Mouse (Mus musculus): ENCODE data around the gene Tcirg1. TPM values are rescaled to one million over a fixed set of nuclear protein-coding genes. Genes with fewer than 3 reads are reported as not detected.

Tcirg1 gene
- polyA plus RNA-seq, 1 experiment from 2014 or later: 42.8 TPM

DNA sequence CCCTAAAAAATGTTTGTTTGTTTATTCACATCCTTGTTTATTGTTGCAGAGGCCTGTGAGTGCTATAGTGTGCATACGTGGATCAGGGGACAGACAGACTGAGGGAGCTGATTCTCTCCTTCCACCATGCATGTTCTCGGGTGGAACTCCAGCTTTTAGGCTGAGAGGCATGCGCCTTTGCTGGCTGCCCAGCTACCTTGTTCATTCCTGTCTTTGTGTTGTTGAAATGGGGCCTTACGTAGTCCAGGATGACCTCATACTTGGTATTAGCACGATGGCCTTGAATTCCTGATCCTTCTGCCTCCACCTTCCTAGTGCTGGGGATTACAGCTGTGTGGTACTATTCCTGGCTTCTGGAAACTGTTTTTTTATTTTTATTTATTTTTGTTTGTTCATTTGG, 59.2 kb downstream of the Tcirg1 start:
- Histone ChIP-seq H3K27ac (ENCODE audit: low read depth, low read length) (no peak overlapping the region), H3K36me3 (ENCODE audit: control insufficient read depth, insufficient read depth, low read length) (no peaks in the 10 kb centered on the region), H3K9me3 (ENCODE audit: control insufficient read depth, low read length) (no peaks in the 10 kb centered on the region), H3K4me3 (ENCODE audit: low read depth, low read length) (no peak overlapping the region), H3K4me2 (no peak overlapping the region), H3K9ac (ENCODE audit: low read depth, low read length) (no peak overlapping the region), H3K27me3 (replicated peaks; ENCODE audit: control insufficient read depth, insufficient read depth, low read length) (no peaks in the 10 kb centered on the region), H3K4me1 (replicated peaks; ENCODE audit: control insufficient read depth, insufficient read depth, low read length) (peaks cover 11% of the 10 kb centered on the region)
- WGBS: 88% methylated on average over 5 of the region's 5 CpGs
- DNase-seq (ENCODE audit: low spot score) (no peak), ATAC-seq (replicated peaks; ENCODE audit: low FRiP score) (no peak)

DNA sequence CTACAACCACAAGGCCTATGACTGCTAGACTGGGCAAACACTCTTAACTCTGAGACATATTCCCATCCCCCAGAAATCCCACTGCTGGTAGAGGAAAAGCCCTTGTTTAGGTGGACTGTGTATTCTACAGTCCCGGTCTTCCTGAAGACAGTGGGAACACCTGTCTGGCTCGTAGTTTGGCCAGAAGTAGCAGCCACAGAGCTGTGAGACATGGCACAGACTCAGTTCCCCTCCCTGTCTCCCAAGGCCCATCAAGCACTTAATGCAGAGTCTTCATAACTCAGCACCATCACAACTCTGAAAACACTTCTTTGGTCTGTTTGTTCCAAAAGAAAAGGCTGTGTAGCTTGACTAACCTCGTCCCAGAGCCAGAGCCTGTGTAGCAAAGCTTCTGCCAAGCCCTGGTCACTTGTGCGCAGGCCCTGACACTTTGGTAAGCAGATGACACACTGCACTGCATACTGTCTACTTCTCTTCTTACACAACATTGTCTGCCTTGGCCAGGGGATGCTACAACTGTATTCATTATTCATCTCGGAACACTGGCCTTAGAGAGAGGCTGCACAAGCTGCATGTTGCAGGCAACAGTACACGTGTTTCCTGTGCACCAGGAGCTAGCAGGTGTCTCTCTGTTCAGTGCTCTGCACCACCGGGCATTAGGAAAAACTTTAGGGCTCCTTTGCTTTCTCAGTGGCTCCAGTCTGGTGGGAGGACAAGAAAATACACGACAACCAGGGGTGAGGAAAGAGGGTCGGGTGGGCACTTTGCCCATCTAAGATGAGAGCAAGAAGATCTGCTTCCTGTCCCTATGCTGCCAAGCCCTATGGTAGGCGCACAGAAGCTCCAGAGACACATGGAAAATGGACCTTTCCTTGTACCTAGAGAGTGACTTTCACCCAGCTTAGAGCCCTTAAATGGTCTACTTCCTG, 60.0 kb downstream of the Tcirg1 start:
- Histone ChIP-seq H3K4me1 (replicated peaks; ENCODE audit: control insufficient read depth, insufficient read depth, low read length) (peaks cover 11% of the 10 kb centered on the region), H3K4me2 (no peak overlapping the region), H3K9me3 (ENCODE audit: control insufficient read depth, low read length) (no peaks in the 10 kb centered on the region), H3K36me3 (ENCODE audit: control insufficient read depth, insufficient read depth, low read length) (no peaks in the 10 kb centered on the region), H3K27ac (ENCODE audit: low read depth, low read length) (no peak overlapping the region), H3K4me3 (ENCODE audit: low read depth, low read length) (no peak overlapping the region), H3K9ac (ENCODE audit: low read depth, low read length) (no peak overlapping the region), H3K27me3 (replicated peaks; ENCODE audit: control insufficient read depth, insufficient read depth, low read length) (no peaks in the 10 kb centered on the region)
- DNase-seq (ENCODE audit: low spot score) (no peak), ATAC-seq (replicated peaks; ENCODE audit: low FRiP score) (no peak)
- WGBS: 76% methylated on average over 10 of the region's 10 CpGs

Other genes with a start within 250 kb of the Tcirg1 start
- 5.4 and 6.3 TPM in 2 replicates for gene Lrp5, start 220.6 kb downstream of the Tcirg1 start, polyA plus RNA-seq (2014; fragmentation: Nextera tagmentation; extraction: Ambion mirVana)
- gene 1810055G02Rik, start 198.8 kb downstream of the Tcirg1 start, polyA plus RNA-seq (2014; fragmentation: Nextera tagmentation; extraction: Ambion mirVana): 27.9 and 31.3 TPM in 2 replicates
- gene Kmt5b, start 139.7 kb downstream of the Tcirg1 start, polyA plus RNA-seq (2014; fragmentation: Nextera tagmentation; extraction: Ambion mirVana): 17.8 and 17.9 TPM in 2 replicates
- 35.4 and 37.5 TPM in 2 replicates for gene Chka, start 55.4 kb downstream of the Tcirg1 start, polyA plus RNA-seq (2014; fragmentation: Nextera tagmentation; extraction: Ambion mirVana)
- 278 and 287 TPM in 2 replicates for gene Ndufs8, start 5.6 kb upstream of the Tcirg1 start, polyA plus RNA-seq (2014; fragmentation: Nextera tagmentation; extraction: Ambion mirVana)
- 1.7 TPM in 2 replicates for gene Aldh3b1, start 22.7 kb upstream of the Tcirg1 start, polyA plus RNA-seq (2014; fragmentation: Nextera tagmentation; extraction: Ambion mirVana)
- 14.2 and 16.0 TPM in 2 replicates for gene Unc93b1, start 28.1 kb upstream of the Tcirg1 start, polyA plus RNA-seq (2014; fragmentation: Nextera tagmentation; extraction: Ambion mirVana)
- not detected in 2 replicates for gene Aldh3b3, start 51.5 kb upstream of the Tcirg1 start, polyA plus RNA-seq (2014; fragmentation: Nextera tagmentation; extraction: Ambion mirVana)
- 0.48 and 0.70 TPM in 2 replicates for gene Aldh3b2, start 65.2 kb upstream of the Tcirg1 start, polyA plus RNA-seq (2014; fragmentation: Nextera tagmentation; extraction: Ambion mirVana)
- gene Acy3, start 79.4 kb upstream of the Tcirg1 start, polyA plus RNA-seq (2014; fragmentation: Nextera tagmentation; extraction: Ambion mirVana): 12.0 and 14.5 TPM in 2 replicates
- 1.8 TPM in 2 replicates for gene Tbx10, start 85.6 kb upstream of the Tcirg1 start, polyA plus RNA-seq (2014; fragmentation: Nextera tagmentation; extraction: Ambion mirVana)
- gene Nudt8, start 93.4 kb upstream of the Tcirg1 start, polyA plus RNA-seq (2014; fragmentation: Nextera tagmentation; extraction: Ambion mirVana): 30.8 and 32.3 TPM in 2 replicates
- 1.6 and 2.4 TPM in 2 replicates for gene Gm49405, start 93.5 kb upstream of the Tcirg1 start, polyA plus RNA-seq (2014; fragmentation: Nextera tagmentation; extraction: Ambion mirVana)
- 2.8 and 4.1 TPM in 2 replicates for gene Doc2g, start 96.2 kb upstream of the Tcirg1 start, polyA plus RNA-seq (2014; fragmentation: Nextera tagmentation; extraction: Ambion mirVana)
- 232 and 234 TPM in 2 replicates for gene Ndufv1, start 105.7 kb upstream of the Tcirg1 start, polyA plus RNA-seq (2014; fragmentation: Nextera tagmentation; extraction: Ambion mirVana)
- 733 and 765 TPM in 2 replicates for gene Gstp1, start 130.9 kb upstream of the Tcirg1 start, polyA plus RNA-seq (2014; fragmentation: Nextera tagmentation; extraction: Ambion mirVana)
- 5.5 and 6.1 TPM in 2 replicates for gene Gstp2, start 138.9 kb upstream of the Tcirg1 start, polyA plus RNA-seq (2014; fragmentation: Nextera tagmentation; extraction: Ambion mirVana)
- gene Gstp3, start 152.4 kb upstream of the Tcirg1 start, polyA plus RNA-seq (2014; fragmentation: Nextera tagmentation; extraction: Ambion mirVana): 14.6 and 16.7 TPM in 2 replicates
- gene Cabp2, start 174.4 kb upstream of the Tcirg1 start, polyA plus RNA-seq (2014; fragmentation: Nextera tagmentation; extraction: Ambion mirVana): 0.51 and 0.52 TPM in 2 replicates
- gene Cdk2ap2, start 190.0 kb upstream of the Tcirg1 start, polyA plus RNA-seq (2014; fragmentation: Nextera tagmentation; extraction: Ambion mirVana): 121 and 135 TPM in 2 replicates
- 7.2 and 8.0 TPM in 2 replicates for gene Pitpnm1, start 192.9 kb upstream of the Tcirg1 start, polyA plus RNA-seq (2014; fragmentation: Nextera tagmentation; extraction: Ambion mirVana)
- 56.2 and 61.8 TPM in 2 replicates for gene Aip, start 218.7 kb upstream of the Tcirg1 start, polyA plus RNA-seq (2014; fragmentation: Nextera tagmentation; extraction: Ambion mirVana)
- gene Gpr152, start 232.7 kb upstream of the Tcirg1 start, polyA plus RNA-seq (2014; fragmentation: Nextera tagmentation; extraction: Ambion mirVana): not detected in 2 replicates
- gene Cabp4, start 236.9 kb upstream of the Tcirg1 start, polyA plus RNA-seq (2014; fragmentation: Nextera tagmentation; extraction: Ambion mirVana): 0.21 TPM in 1 of 2 replicates, not detected in the other
- gene Coro1b, start 241.5 kb upstream of the Tcirg1 start, polyA plus RNA-seq (2014; fragmentation: Nextera tagmentation; extraction: Ambion mirVana): 126 and 132 TPM in 2 replicates
- gene Ptprcap, start 246.5 kb upstream of the Tcirg1 start, polyA plus RNA-seq (2014; fragmentation: Nextera tagmentation; extraction: Ambion mirVana): 38.7 and 41.1 TPM in 2 replicates